Mouse (Mus musculus) lung, embryonic 14.5 days (tissue): ENCODE data around the gene Brd1. TPM values are rescaled to one million over a fixed set of nuclear protein-coding genes. Genes with fewer than 3 reads are reported as not detected.
A peak's percentile ranks its signal among the peaks of the same experiment; 100 is the strongest.
"Not testable (repeated sequence)": the region's sequence is repeated elsewhere in the genome, so short reads cannot be mapped to it uniquely, and the experiment has no call there.

Source experiments
- ATAC-seq: fragments of 200-750 bp; cut with Nextera tagmentation; 2 replicates; pipeline ENCODE4 v1.8.0; 2017; ENCODE audit warnings: mild to moderate bottlenecking, moderate TSS enrichment, moderate library complexity; ENCODE audit not compliant: insufficient read depth
- DNase-seq: peaks from one replicate; pipeline ENCODE4 v3.0.0-alpha.2; 2015
- H3K27ac ChIP-seq: fragments of 300-500 bp; sonication (generic); 2 replicates; pipeline ENCODE4 v1.5.1; 2014; ENCODE audit warnings: low read depth, mild to moderate bottlenecking, moderate library complexity
- H3K27me3 ChIP-seq: fragments of 300-500 bp; sonication (generic); 2 replicates; pipeline ENCODE4 v1.6.1; 2014; ENCODE audit warnings: low read length, control low read depth; ENCODE audit not compliant: insufficient read depth
- H3K36me3 ChIP-seq: fragments of 300-500 bp; sonication (generic); 2 replicates; pipeline ENCODE4 v1.6.1; 2014; ENCODE audit warnings: control low read depth; ENCODE audit not compliant: insufficient read depth
- H3K4me1 ChIP-seq: fragments of 300-500 bp; sonication (generic); 2 replicates; pipeline ENCODE4 v1.6.1; 2014; ENCODE audit warnings: antibody characterized with exemption, control low read depth; ENCODE audit not compliant: insufficient read depth
- H3K4me2 ChIP-seq: fragments of 300-500 bp; sonication (generic); 2 replicates; pipeline ENCODE4 v1.6.1; 2014; ENCODE audit warnings: mild to moderate bottlenecking
- H3K4me3 ChIP-seq: fragments of 300-500 bp; sonication (generic); 2 replicates; pipeline ENCODE4 v1.5.1; 2014; ENCODE audit warnings: low read depth, low read length
- H3K9ac ChIP-seq: fragments of 300-500 bp; sonication (generic); 2 replicates; pipeline ENCODE4 v1.6.1; 2014
- H3K9me3 ChIP-seq: fragments of 300-500 bp; sonication (generic); 2 replicates; pipeline ENCODE4 v1.6.1; 2016; ENCODE audit warnings: low read depth, low read length, control low read depth
- CTCF ChIP-seq: IDR thresholded peaks from 2 replicates; pipeline ENCODE4 v1.5.1; 2016; ENCODE audit warnings: antibody characterized with exemption, low read depth
- WGBS: fragments of 180-500 bp; shearing (Covaris S2); extraction: QIAGEN DNeasy Blood & Tissue Kit; methylation state at CpG from one replicate; pipeline ENCODE4 v1.1.7; 2014; 5-methylcytosine and 5-hydroxymethylcytosine counted together
- polyA plus RNA-seq: library from polyadenylated mRNA; unstranded; fragments of >200 nt; fragmentation: Nextera tagmentation; extraction: Ambion mirVana; gene quantifications from 2 replicates; pipeline ENCODE4 v1.2.1, GENCODE M21; 2014

Brd1 gene
- polyA plus RNA-seq, result 23.1 and 27.0 TPM in 2 replicates

GRCm38 (mm10) chr15:88733834-88734571 lies at the start of gene Brd1:
Gene Brd1, minus strand, starts transcription at chr15:88734233.
- peaks cover 16% of the 10 kb centered on the region for H3K4me1 ChIP-seq
- DNase-seq (peak; percentile 91), ATAC-seq (peak; percentile 85)
- peaks cover 18% of the 10 kb centered on the region for H3K36me3 ChIP-seq
- H3K9me3 ChIP-seq, result no peaks in the 10 kb centered on the region
- under 1% methylated on average over 63 of the region's 103 CpGs for WGBS
- H3K27me3 ChIP-seq, result no peaks in the 10 kb centered on the region
- peak within 1 kb of the TSS; percentile 89 for H3K27ac ChIP-seq
- H3K9ac ChIP-seq, result peak within 1 kb of the TSS; percentile 98
- peak within 1 kb of the TSS; percentile 96 for H3K4me3 ChIP-seq
- no peak for TF ChIP-seq CTCF
- peak within 1 kb of the TSS; percentile 95 for H3K4me2 ChIP-seq

- H3K27me3 ChIP-seq, H3K4me1 ChIP-seq, H3K27ac ChIP-seq, H3K4me2 ChIP-seq, H3K9me3 ChIP-seq, ATAC-seq, DNase-seq, H3K9ac ChIP-seq, H3K4me3 ChIP-seq: not testable (repeated sequence)
- WGBS, result 83% methylated on average over 5 of the region's 5 CpGs
- H3K36me3 ChIP-seq, result peaks cover 27% of the 10 kb centered on the region
Measured at GRCm38 (mm10) chr15:88774630-88775029, 40.6 kb upstream of the Brd1 start.

- 64% methylated on average over 1 of the region's 1 CpGs for WGBS
- Histone ChIP-seq H3K36me3 (peaks cover 33% of the 10 kb centered on the region), H3K27ac (no peak overlapping the region), H3K4me2 (no peak overlapping the region), H3K4me3 (no peak overlapping the region), H3K9me3 (no peaks in the 10 kb centered on the region), H3K4me1 (no peaks in the 10 kb centered on the region), H3K9ac (no peak overlapping the region), H3K27me3 (no peaks in the 10 kb centered on the region)
- TF ChIP-seq CTCF, result no peak
- no peak for DNase-seq
- no peak for ATAC-seq
Measured at GRCm38 (mm10) chr15:88768537-88768936, 34.5 kb upstream of the Brd1 start.

GRCm38 (mm10) chr15:88766139-88766538 lies 32.1 kb upstream of the Brd1 start:
- not testable (repeated sequence) for H3K9ac ChIP-seq, H3K4me3 ChIP-seq, H3K27ac ChIP-seq, H3K4me2 ChIP-seq, H3K4me1 ChIP-seq, DNase-seq, H3K9me3 ChIP-seq, H3K27me3 ChIP-seq, ATAC-seq
- 98% methylated on average over 2 of the region's 2 CpGs for WGBS
- H3K36me3 ChIP-seq, result peaks cover 38% of the 10 kb centered on the region

- TF ChIP-seq CTCF, result no peak
- Histone ChIP-seq H3K27ac (no peak overlapping the region), H3K4me2 (no peak overlapping the region), H3K9me3 (no peaks in the 10 kb centered on the region), H3K27me3 (no peaks in the 10 kb centered on the region), H3K36me3 (peaks cover 52% of the 10 kb centered on the region), H3K4me1 (peaks cover 4% of the 10 kb centered on the region; the same call in 1 of the 2 replicates), H3K4me3 (no peak overlapping the region), H3K9ac (no peak overlapping the region)
- no peak for DNase-seq
- ATAC-seq, result no peak
- 95% methylated on average over 4 of the region's 4 CpGs for WGBS
Measured at GRCm38 (mm10) chr15:88761551-88761950, 27.5 kb upstream of the Brd1 start.

- peak overlapping the region; percentile 72; the same call in 1 of the 2 replicates for H3K27ac ChIP-seq
- no peaks in the 10 kb centered on the region for H3K9me3 ChIP-seq
- 58% methylated on average over 3 of the region's 3 CpGs for WGBS
- H3K4me3 ChIP-seq, result no peak overlapping the region
- DNase-seq (peak; percentile 26), ATAC-seq (peak; percentile 60; the same call in 1 of the 2 replicates)
- no peak overlapping the region; the same call in 1 of the 2 replicates for H3K9ac ChIP-seq
- no peak for TF ChIP-seq CTCF
- peaks cover 4% of the 10 kb centered on the region; the same call in 1 of the 2 replicates for H3K4me1 ChIP-seq
- no peaks in the 10 kb centered on the region for H3K27me3 ChIP-seq
- peaks cover 56% of the 10 kb centered on the region for H3K36me3 ChIP-seq
- peak overlapping the region; percentile 22; the same call in 1 of the 2 replicates for H3K4me2 ChIP-seq
Measured at GRCm38 (mm10) chr15:88758061-88758460, 24.0 kb upstream of the Brd1 start.

- no peaks in the 10 kb centered on the region for H3K9me3 ChIP-seq
Measured at GRCm38 (mm10) chr15:88755761-88756160, 21.7 kb upstream of the Brd1 start.

More at GRCm38 (mm10) chr15:88755761-88756160, 21.7 kb upstream of the Brd1 start:
- DNase-seq, result no peak
- H3K9ac ChIP-seq, result no peak overlapping the region
- 96% methylated on average over 18 of the region's 18 CpGs for WGBS
- no peak for ATAC-seq
- H3K36me3 ChIP-seq, result peaks cover 39% of the 10 kb centered on the region
- H3K27ac ChIP-seq, result no peak overlapping the region
- no peak overlapping the region for H3K4me2 ChIP-seq
- H3K4me1 ChIP-seq, result peaks cover 4% of the 10 kb centered on the region; the same call in 1 of the 2 replicates
- no peak for TF ChIP-seq CTCF
- H3K4me3 ChIP-seq, result no peak overlapping the region
- no peaks in the 10 kb centered on the region for H3K27me3 ChIP-seq
